Mouse (Mus musculus): Measurements from ENCODE around the gene Endog.
"Not testable (repeated sequence)": the region's sequence is repeated elsewhere in the genome, so short reads cannot be mapped to it uniquely, and the experiment has no call there.

Gene Endog

DNA sequence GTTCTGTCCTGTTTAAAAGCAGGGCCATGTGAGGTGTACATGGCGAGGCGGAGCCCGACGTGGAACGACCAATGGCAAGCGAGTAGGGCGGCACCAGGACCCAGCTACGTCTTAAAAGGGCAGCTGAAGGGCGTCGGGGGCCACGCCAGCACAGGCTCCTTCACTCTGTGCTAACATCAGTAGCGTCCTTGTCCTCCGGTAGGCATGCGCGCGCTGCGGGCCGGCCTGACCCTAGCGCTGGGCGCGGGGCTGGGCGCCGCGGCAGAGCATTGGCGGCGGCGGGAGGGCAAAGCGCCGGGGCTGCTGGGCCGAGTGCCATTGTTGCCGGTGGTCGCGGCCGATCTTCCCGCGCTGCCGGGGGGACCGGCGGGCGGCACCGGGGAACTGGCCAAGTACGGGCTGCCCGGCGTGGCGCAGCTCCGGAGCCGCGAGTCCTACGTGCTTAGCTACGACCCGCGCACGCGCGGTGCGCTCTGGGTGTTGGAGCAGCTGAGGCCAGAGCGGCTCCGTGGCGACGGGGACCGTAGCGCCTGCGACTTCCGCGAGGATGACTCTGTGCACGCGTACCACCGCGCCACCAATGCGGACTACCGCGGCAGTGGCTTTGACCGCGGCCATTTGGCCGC is at the start of gene Endog:
TSS of gene Endog (plus strand) at position 123 of the 626 bp plus-strand sequence.
- DNase-seq, result peak; percentile 89

DNA sequence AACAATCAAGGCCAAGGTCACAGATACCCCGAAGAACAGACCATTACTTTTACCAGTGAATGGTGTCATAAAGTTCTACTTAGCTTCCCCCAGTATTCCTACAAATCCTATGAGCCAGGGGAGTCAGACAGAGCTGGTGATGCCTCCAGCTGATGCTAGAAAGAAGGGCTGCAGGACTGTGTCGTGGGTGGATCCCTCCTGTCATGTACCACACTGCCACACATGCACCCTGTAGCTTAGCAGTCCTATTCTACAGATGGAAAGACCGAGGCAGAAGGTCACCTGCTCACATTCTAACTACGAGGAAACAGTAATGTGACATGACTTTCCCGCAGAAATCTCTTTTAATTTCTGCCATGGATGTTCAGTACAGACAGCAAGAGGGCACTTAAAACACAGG is 48.5 kb upstream of the Endog start:
- no peak for DNase-seq

DNA sequence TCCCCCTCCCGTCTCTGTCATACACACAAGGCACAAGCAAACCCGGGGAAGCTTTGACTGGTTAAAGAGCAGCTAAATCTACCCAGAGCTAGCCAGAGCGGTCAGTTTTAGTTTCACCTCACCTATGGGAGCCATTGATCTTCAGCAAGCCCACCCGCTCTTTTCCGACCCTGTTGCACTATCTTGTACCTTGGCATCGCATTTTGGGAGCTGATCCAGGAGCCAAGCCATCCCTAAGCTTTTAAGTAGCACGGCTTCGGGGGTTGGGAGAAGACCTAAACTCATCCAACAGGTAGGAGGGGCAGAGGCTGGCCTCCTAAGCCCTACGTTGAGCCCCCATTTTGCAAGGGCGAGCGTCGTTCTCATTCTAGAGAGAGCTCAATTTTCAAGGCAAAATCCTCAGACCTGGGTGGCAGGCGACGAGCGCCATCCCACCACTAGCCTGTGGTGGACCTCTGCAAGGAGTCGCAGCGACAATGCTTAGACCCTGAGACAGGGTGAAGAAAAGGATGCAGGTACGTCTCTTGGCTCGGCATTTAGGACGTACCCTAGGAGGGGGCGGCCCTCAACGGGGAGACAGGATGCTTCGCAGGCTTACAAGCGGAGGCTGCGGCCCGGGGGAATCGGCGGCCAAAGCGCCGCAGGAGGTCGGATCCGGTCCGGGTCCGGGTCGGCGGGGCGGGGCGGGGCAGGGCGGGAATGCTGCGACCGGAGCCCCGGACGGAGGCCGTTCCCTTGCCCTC is 47.4 kb upstream of the Endog start:
- DNase-seq, result no peak

DNA sequence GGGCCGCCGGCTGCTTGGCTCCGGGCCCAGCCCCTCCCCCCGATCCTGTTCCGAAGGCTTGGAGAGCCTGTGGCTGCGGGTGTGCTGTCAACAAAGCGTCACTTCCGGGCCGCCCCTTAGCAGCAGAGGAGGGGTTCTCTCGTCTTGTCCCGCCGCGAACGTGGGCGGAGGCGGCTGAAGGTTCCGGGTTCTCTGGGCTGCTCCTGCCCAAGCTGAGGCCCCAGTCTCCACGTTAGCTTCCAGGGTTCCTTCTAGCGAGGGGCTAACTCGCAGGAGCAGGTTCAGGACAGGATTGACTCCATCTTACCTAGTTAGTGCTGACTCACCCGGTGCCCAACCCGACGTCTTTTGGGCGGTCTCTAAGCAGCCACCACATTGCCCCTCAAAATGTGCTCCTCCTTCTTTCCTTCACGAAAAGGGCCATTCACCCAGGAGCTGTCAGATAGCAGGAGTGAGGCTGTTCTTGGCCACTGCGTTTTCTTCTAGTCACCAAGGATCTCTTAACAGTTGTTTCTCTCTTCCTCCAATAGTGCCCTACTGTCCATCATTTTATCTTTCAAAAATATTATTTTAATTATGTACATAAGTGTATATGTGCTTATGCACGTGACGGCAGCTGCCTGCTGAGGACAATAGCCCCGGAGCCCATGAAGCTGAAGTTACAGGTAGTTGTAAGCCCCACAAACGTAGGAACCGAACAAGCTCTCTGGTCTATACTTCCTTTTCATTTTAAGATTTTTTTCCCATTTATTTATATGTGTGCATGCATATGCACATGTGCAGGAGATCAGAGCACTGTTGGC is 46.6 kb upstream of the Endog start, which contains the start of gene Zer1:
TSS of gene Zer1 (minus strand) at position 114 of the 803 bp plus-strand sequence.
- DNase-seq, result peak; percentile 94

DNA sequence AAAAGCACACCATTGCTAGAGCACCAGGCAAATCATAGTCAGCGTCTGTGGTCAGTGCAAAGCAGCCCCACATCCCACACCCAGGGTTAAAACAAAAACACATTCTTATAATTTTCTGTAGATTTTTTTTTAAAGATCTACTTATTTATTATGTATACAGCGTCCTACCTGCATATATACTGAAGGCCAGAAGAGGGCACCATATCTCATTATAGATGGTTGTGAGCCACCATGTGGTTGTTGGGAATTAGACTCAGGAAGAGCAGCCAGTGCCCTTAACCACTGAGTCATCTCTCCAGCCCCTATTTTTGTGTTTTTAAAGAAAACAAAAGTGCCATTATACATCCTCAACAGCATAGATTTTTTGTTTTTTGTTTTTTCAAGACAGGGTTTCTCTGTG is 42.5 kb upstream of the Endog start:
- no peak for DNase-seq

DNA sequence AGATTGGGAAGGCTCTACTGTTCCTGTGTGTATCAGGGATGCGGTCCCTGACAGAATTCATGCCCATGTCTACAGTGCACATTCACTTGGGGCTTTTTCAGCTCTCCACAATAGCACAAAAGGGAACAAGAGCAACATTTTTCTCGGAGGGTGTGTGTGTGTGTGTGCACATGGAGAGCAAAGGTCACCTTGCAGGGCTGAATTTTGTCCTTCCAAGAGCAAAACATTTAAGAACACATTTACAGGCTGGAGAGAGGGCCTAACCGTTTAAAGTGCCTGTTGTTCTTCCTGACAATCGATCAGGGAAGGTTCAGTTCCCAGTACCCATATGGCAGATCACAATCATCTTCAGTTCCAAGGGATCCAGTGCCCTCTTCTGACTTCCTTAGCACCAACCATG is 41.1 kb upstream of the Endog start:
- no peak for DNase-seq

DNA sequence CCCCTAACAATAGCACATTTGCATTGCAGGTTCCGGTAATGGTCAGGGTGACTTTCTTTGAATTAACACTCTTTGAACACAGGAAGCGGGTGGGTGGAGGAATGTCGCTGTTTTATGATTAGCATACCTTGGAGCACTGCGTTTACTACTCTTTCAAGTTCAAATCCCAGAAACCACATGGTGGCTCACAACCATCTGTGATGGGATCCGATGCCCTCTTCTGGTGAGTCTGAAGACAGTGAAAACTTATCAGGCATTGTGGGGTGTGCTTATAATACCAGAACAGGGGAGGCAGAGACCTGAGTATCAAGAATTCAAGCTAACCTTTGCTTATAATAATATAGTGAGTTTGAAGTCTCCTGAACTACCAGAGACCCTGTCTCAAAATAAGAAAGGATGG is 40.1 kb upstream of the Endog start:
- not testable (repeated sequence) for DNase-seq

DNA sequence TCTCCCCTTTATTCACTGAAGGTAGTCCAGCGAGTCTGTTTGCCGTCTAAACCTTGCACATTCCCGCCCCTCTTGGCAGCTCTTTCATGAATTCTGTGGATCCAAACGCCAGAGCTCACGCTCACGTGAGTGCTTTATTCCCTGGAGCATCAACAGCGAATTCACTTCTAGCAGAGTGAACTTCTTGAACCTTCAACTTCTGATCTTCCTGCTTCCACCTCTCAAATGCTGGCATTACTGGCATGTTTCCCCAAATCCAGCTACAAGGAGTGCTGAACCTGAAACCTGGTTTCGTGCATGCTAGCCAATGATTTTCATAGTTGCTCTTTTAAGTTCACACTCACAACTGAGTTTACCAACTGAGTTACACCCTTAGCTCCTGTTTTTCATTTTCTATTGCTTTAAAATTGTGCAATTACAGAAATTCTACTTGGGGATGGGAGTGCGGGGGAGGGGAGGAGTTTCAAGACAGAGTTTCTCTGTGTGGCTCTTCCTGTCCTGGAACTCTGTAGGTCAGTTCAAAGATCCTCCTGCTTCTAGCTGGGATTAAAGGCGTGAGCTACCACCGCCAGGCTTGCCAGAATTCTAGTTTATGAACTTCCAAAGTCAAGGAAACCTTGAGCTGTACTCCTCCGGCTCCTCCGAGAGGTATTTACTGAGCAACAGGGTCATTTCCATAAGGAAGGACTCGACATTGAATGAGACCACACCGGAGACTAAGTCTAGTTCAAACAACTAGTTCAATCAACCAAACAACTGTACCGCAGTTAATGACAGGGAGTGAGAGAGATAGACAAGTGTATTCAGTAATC is 38.3 kb upstream of the Endog start:
- DNase-seq, result no peak

DNA sequence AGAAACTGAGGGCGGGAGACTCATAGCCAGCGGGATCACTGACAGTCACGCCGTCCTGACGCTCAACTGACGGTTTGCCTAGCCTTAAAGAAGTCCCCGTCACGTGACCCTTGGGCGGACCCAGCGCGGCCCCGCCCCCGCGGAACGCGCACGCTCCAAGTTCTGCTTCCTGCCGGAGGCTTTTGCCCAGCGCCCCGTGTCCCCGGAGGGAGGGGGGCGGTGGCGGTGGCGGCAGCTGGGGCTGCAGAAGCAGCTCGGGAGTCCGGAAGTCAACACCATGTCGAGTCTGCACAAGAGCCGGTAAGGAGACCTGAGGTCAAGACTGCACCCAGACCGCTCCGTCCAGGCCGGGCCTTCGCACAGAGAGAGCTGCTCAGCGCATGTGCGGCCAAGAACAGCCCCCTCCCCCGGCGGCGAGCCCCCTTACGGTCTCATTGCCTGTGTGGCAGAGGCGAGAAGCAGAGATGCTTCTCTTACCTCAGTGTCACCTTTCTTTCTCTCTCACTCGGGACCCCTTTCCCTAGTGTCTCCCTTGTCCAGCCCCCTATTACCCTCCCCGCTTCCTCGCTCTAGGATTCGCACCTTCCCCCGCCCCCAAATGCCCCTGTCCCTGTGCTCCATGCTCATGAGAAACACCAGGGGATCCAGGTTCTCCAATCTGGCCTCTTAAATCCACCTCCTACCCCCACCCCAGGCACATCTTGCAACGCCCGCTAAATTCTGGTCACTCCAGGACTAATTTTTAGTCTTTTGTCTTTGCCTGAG is 37.5 kb upstream of the Endog start, which contains the start of gene Tbc1d13:
TSS of gene Tbc1d13 (plus strand) at position 134 of the 765 bp plus-strand sequence.
- peak; percentile 95 for DNase-seq

DNA sequence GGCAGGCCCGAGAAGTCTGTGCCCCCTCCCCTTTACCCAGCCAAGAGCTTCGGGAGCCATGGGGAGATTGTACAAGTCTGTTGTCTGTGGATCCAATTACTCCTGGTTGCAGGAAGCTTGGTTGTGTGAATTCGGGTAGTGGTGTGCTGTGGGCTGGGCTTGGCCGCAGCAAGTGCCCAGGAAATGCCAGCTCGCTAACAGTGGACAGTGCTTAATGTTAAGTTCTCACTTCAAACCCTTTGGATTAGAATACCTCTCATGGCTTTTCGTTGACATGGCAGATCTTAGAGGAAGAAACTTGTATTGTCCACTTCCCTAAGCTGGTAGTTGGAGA is 36.9 kb upstream of the Endog start:
- no peak for DNase-seq

DNA sequence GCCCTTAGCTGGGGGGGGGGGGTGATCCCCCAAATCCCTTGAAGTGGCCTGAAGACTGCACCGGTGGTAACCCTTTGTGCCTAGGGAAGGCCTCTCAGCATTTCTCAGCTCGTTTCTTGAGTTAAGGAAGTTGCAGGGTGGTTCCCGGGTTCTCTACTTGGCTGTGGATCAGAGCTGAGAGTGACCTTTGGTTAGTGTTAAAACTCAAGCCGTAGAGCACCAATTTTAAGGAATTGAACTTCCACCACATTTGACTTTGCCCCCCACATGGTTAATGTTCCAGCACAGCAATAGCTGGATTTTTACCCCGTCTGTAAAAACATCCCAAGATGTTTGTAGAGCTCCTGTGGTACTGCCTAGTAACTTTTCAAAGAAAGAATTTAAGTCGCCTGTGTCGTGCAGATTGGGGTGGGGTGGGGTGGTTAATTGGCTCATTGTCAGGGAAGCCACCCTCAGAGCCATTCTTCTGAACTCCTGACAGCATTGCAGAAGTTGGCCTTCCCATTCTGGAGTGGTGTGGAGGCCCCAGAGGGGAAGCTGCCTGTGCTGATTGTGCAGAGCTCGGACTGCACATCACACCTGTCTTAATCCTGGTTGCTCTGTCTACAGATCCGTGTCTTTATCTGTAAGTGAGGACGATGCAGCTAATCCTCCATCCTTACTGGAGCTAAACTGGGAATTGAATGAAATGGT is 36.2 kb upstream of the Endog start:
- no peak for DNase-seq

DNA sequence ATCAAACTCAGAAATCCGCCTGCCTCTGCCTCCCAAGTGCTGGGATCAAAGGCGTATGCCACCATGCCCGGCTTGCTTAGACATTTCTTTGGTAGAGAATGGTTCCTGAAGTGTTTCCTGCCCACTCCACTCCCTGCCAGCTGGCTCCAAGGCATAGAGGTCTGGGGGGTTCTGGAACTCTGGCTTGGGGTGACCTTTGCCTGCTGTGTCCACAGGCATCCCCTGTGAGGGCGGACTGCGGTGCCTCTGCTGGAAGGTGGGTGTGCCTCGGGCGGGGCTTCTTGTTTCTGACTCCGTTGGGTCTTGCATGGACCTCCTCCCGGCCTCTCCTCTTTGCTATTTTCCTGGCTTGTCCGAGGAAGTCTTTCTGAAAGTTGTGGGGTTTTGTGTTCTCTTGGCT is 34.8 kb upstream of the Endog start:
- DNase-seq, result no peak

DNA sequence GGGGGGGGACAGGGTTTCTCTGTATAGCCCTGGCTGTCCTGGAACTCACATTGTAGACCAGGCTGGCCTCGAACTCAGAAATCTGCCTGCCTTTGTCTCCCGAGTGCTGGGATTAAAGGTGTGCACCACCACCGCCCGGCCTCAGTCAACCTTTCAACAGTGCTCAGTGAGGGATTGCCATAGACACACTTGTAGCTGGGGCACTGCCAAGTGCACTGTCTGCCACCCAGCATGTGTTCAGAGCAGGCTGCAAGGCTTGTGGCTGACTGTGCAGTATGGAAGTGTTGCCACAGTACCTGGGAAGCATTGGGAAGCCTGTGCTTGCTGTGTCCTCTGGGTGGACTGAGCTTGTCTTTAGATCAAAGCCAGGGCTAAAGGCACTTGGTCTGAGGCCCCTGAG is 31.3 kb upstream of the Endog start:
- not testable (repeated sequence) for DNase-seq

DNA sequence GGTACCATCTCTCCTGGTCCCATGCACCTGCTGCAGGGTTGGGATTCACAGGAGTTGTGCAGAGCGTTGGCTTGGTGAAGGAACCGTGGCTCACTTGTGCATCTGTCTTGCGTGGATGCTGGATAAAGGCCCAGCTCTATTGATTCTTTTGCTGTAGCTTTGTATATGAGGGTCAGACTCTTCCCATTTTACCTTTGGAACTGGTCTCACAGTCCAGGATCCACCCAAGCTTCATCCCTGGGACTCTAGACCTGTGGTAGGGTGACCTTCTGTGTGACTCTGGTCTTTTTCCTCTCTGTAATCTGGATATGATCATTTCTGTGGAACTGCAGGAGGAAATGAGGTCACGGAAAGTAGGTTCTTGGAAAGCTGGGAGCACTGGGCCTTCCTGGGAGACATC is 26.9 kb upstream of the Endog start:
- DNase-seq, result no peak

DNA sequence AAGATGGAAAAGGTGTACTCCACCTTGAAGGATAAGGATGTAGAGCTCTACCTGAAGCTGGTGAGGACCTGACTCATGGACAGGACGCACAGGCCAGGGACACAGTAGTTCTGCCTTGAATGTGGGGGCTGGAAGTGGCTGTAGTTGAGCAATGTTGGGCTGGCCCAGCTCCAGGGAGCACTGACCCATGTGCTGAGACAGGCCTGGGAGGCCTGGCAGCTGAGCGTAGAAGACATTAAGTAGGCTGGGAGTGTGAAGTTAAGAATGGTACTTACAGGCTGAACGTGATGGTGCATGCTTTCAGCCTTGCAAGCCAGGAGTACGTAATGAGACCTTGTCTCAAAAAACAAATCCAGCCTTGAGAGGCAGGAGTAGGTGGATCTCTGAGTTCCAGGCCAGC is 23.8 kb upstream of the Endog start:
- no peak for DNase-seq

DNA sequence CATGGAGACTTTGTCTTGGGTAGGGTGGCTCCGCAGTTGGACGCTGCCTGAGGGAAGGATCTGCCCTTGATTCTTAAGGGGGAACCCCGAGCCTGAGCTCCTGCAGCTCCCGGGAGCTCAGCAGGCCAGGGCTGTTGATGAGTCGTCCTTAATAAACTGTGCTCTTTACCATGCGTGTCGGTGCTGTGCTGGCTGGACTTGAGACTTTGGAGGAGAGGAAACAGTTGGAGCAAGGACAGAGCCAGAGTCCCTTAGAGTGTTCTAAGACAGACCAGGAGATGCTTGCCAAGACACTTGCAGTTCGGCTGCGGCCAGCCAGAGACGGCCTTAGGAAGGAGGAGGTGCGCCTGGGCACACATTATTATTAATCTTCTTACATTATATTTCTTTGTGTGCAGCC is 19.5 kb upstream of the Endog start:
- DNase-seq, result no peak

DNA sequence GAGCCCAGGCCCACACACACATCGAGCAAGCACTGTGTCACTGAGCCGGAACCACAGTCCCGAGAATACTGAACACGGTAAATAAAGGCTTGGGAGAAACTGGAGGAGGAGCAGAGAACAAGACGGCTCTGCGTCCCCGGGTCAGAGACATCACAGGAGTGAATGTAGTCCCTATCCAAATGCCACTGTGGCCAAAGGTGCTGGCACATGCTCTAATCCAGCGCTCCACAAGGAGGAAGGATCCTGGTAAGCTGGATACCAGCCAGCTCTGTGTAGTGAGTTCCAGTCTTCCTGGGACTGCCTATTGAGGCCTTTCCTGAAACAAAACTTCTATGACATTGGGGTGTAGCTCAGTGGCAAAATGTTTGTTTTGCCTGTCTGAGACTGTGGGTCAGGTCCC is 18.7 kb upstream of the Endog start:
- DNase-seq, result no peak

DNA sequence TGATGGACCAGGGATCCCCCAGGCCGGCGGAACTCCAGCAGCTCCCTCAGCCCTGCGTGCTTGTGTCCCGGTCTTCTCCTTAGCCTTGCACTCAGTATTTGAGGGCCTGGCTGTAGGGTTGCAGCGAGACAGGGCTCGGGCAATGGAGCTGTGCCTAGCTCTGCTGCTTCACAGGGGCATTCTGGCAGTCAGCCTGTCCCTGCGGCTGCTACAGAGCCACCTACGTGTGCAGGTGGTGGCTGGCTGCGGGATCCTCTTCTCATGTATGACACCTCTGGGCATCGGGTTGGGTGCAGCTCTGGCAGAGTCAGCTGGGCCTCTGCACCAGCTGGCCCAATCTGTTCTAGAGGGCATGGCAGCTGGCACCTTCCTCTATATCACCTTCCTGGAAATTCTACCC is 11.4 kb upstream of the Endog start:
- DNase-seq, result not testable (repeated sequence)

DNA sequence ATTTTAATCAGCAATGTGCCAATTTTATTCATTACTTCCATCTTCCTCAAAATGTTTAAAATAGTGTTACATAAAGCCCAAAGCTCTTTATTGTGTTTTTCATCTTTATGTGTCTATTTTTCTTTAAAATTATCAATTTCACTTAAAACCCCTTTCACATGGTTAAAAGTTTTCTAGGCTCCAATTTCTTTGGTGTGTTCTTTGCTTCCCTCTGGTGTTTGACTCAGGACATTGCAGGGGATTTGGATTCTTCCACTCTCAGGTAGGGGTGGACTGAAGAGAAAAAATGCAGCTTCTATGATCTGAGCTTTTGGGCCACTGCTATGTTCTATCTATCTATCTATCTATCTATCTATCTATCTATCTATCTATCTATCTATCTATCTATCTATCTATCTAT is 9.5 kb upstream of the Endog start:
- DNase-seq, result no peak

DNA sequence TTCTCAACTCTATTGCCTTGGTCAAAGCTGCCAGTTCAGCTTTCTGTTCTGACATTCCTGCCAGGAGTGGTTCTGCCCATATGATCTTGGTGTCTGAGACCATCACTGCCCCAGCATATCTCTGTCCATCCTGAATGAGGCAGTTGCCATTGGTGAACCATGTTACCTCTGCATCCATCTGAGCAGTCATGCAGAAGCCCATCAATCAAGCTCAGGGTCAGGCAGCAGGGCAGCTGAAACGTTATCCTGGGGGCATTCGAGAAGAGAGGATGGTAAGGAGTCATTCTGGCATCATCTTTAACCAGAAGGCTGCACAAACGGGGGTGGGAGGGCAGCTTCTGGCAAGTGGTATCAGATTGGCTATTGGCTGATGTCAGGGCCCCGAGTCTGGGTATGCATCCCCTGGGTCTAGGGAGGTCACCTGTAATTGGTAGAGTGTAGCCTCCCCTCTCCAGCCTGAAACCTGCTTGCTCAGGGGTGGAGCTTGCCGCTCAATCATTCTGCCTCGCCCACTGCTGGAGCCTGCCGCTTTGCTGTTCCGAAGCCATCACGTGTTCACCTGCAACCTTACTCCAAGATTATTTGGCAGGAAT is 6.9 kb upstream of the Endog start:
- no peak for DNase-seq

DNA sequence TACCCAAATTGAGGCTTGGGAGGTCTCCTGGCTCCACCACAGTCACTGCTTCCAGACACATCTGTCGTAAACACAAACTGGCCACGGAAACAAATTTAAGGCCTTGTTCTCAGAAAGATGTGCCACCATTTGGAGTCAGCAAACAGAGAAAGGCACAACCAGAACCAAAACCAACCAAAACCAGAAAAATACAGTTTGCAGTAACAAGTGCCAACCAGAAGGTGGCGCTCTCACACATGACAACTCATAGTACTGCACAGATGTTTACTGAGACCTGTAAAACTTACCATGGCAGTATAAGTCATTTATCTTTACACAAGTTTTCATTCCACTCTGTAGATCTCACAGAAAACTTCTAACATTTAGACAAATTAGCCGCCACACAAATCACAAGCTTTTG is 4.6 kb upstream of the Endog start:
- no peak for DNase-seq
